Mouse (Mus musculus) CD8-positive naive resting alpha-beta T cell, adult 57 days (primary cell): ENCODE results near the gene Ctsg. TPM values are rescaled to one million over a fixed set of nuclear protein-coding genes. Genes with fewer than 3 reads are reported as not detected.

ENCODE experiments used
- total RNA-seq: library from RNA; stranded (reverse); gene quantifications from one replicate; pipeline ENCODE4 v1.2.4, GENCODE M21; 2023

The Ctsg gene
- total RNA-seq: not detected

GRCm38 (mm10) chr14:56102386-56102785 lies at the start of gene Ctsg:
Gene Ctsg, minus strand, starts transcription at chr14:56102574.

GRCm38 (mm10) chr14:56132508-56132907 lies 30.1 kb upstream of the Ctsg start, which contains the start of gene Gzmd:
Gene Gzmd, minus strand, starts transcription at chr14:56132608.

GRCm38 (mm10) chr14:56120525-56120924 lies 18.2 kb upstream of the Ctsg start, which contains the start of gene Gzme:
Gene Gzme, minus strand, starts transcription at chr14:56120625.

GRCm38 (mm10) chr14:56085167-56085566 lies 17.2 kb downstream of the Ctsg start, which contains the start of gene Mcpt8:
Gene Mcpt8, minus strand, starts transcription at chr14:56085273.

GRCm38 (mm10) chr14:56062213-56062612 lies 40.2 kb downstream of the Ctsg start, which contains the start of gene Mcpt4:
Gene Mcpt4, minus strand, starts transcription at chr14:56062313.

Other genes starting within 250 kb of the Ctsg start
- gene Nynrin, start 248.6 kb downstream of the Ctsg start, total RNA-seq: 0.43 TPM
- gene Cbln3, start 218.2 kb downstream of the Ctsg start, total RNA-seq: not detected
- 63.1 TPM for gene Khnyn, start 217.6 kb downstream of the Ctsg start, total RNA-seq
- 44.2 TPM for gene Sdr39u1, start 202.3 kb downstream of the Ctsg start, total RNA-seq
- gene Cma1, start 157.9 kb downstream of the Ctsg start, total RNA-seq: not detected
- not detected for gene Cma2, start 151.6 kb downstream of the Ctsg start, total RNA-seq
- not detected for gene Mcpt1, start 84.6 kb downstream of the Ctsg start, total RNA-seq
- not detected for gene Mcpt9, start 72.1 kb downstream of the Ctsg start, total RNA-seq
- not detected for gene Mcpt2, start 60.5 kb downstream of the Ctsg start, total RNA-seq
- not detected for gene Mcpt4, start 40.3 kb downstream of the Ctsg start, total RNA-seq
- gene Mcpt8, start 17.3 kb downstream of the Ctsg start, total RNA-seq: not detected
- not detected for gene Gzme, start 18.1 kb upstream of the Ctsg start, total RNA-seq
- not detected for gene Gzmd, start 30.0 kb upstream of the Ctsg start, total RNA-seq
- gene Gzmg, start 57.0 kb upstream of the Ctsg start, total RNA-seq: not detected
- not detected for gene Gzmn, start 72.0 kb upstream of the Ctsg start, total RNA-seq
- gene Gzmf, start 108.8 kb upstream of the Ctsg start, total RNA-seq: not detected
- 0.61 TPM for gene Gzmc, start 132.1 kb upstream of the Ctsg start, total RNA-seq
- gene Gzmb, start 159.7 kb upstream of the Ctsg start, total RNA-seq: 2.5 TPM